Mouse (Mus musculus) layer of hippocampus, adult 11-12 months (tissue): Measurements from ENCODE around the gene Fis1.
"Not testable (repeated sequence)": the region's sequence is repeated elsewhere in the genome, so short reads cannot be mapped to it uniquely, and the experiment has no call there.

Experiments
- DNase-seq: peaks from one replicate; pipeline ENCODE4 v3.0.0; 2022; ENCODE audit warnings: low spot score

The Fis1 gene

GRCm38 (mm10) chr5:136940845-136941560, 12.1 kb upstream of the Fis1 start:
- DNase-seq, result no peak

- DNase-seq, result no peak
Measured at GRCm38 (mm10) chr5:136942781-136943180, 10.3 kb upstream of the Fis1 start.

- no peak for DNase-seq
Measured at GRCm38 (mm10) chr5:136943382-136943781, 9.7 kb upstream of the Fis1 start.

GRCm38 (mm10) chr5:136945084-136945483, 8.0 kb upstream of the Fis1 start:
- DNase-seq, result no peak

- no peak for DNase-seq
Measured at GRCm38 (mm10) chr5:136947874-136948273, 5.2 kb upstream of the Fis1 start.

GRCm38 (mm10) chr5:136949551-136950336, 3.3 kb upstream of the Fis1 start:
- not testable (repeated sequence) for DNase-seq

GRCm38 (mm10) chr5:136950521-136950920, 2.6 kb upstream of the Fis1 start:
- DNase-seq, result no peak

GRCm38 (mm10) chr5:136952153-136952552, 922 bp upstream of the Fis1 start:
- DNase-seq, result no peak

GRCm38 (mm10) chr5:136953440-136953951, 421 bp downstream of the Fis1 start:
- peak; percentile 52 for DNase-seq

- DNase-seq, result no peak
Measured at GRCm38 (mm10) chr5:136955622-136956021, 2.5 kb downstream of the Fis1 start.

GRCm38 (mm10) chr5:136957250-136957649, 4.2 kb downstream of the Fis1 start:
- DNase-seq, result no peak

- DNase-seq, result no peak
Measured at GRCm38 (mm10) chr5:136958991-136959605, 6.0 kb downstream of the Fis1 start.

GRCm38 (mm10) chr5:136960053-136960452, 7.0 kb downstream of the Fis1 start:
- no peak for DNase-seq

- peak; percentile 34 for DNase-seq
Measured at GRCm38 (mm10) chr5:136961334-136961982, 8.4 kb downstream of the Fis1 start.

GRCm38 (mm10) chr5:136961983-136962461, 8.9 kb downstream of the Fis1 start:
- DNase-seq, result peak; percentile 93

GRCm38 (mm10) chr5:136962501-136962900, 9.4 kb downstream of the Fis1 start:
- DNase-seq, result peak; percentile 88

- DNase-seq, result no peak
Measured at GRCm38 (mm10) chr5:136962966-136963540, 10.0 kb downstream of the Fis1 start.

- DNase-seq, result no peak
Measured at GRCm38 (mm10) chr5:136965210-136965609, 12.1 kb downstream of the Fis1 start.

GRCm38 (mm10) chr5:136965686-136966085, 12.6 kb downstream of the Fis1 start:
- DNase-seq, result no peak

- DNase-seq, result no peak
Measured at GRCm38 (mm10) chr5:136966331-136966730, 13.3 kb downstream of the Fis1 start, which contains the start of gene Cldn15. Cldn15 (plus strand) TSS chr5:136966616.

GRCm38 (mm10) chr5:136966861-136967455, 13.9 kb downstream of the Fis1 start:
- no peak for DNase-seq
